Mouse (Mus musculus) adrenal gland, adult 18-20 months (tissue): ENCODE measurements at regions not wholly inside any gene's neighbourhood (a gene's known extent, or its start where the extent isn't known, plus 50 kb on each side); places are given as distances from the start of the nearest gene placed in this dataset.

ENCODE experiments used
- DNase-seq, 2 experiments: peaks; one replicate each; pipeline ENCODE4 v3.0.0; 2021 to 2022; ENCODE audit warnings: low spot score in 2 of 2

GRCm38 (mm10) chr9:73319704-73320307 is 206.6 kb downstream of the Rsl24d1 start:
- no peak for DNase-seq

- no peak for DNase-seq
These were observed 217.8 kb downstream of the Rsl24d1 start for GRCm38 (mm10) chr9:73331066-73331465.

- no peak for DNase-seq
These were observed 222.8 kb downstream of the Rsl24d1 start for GRCm38 (mm10) chr9:73336039-73336438.

- no peak for DNase-seq
These were observed 224.0 kb downstream of the Rsl24d1 start for GRCm38 (mm10) chr9:73337045-73337740.

- DNase-seq = no peak
These were observed 242.7 kb downstream of the Rsl24d1 start for GRCm38 (mm10) chr9:73355876-73356275.

- no peak for DNase-seq
These were observed 245.7 kb downstream of the Rsl24d1 start for GRCm38 (mm10) chr9:73358968-73359367.

- DNase-seq = no peak
These were observed 267.5 kb downstream of the Rsl24d1 start for GRCm38 (mm10) chr9:73380768-73381167.

GRCm38 (mm10) chr9:73392036-73392435 is 278.8 kb downstream of the Rsl24d1 start:
- no peak for DNase-seq

- DNase-seq = no peak
These were observed 300.2 kb downstream of the Rsl24d1 start for GRCm38 (mm10) chr9:73413367-73413930.

GRCm38 (mm10) chr9:73416084-73416777 is 303.0 kb downstream of the Rsl24d1 start:
- DNase-seq = peak in 1 of 2 experiments; percentile 8
